Mouse (Mus musculus) mature B cell (primary cell): ENCODE results near the gene Fam3a.
"Not testable (repeated sequence)": the region's sequence is repeated elsewhere in the genome, so short reads cannot be mapped to it uniquely, and the experiment has no call there.

Experiments
- in situ Hi-C: fragments of 300-500 bp; cut with MboI; formaldehyde crosslinking; loops from 2 replicates; pipeline ENCODE4 v1.14.3; 2019

Gene Fam3a

DNA sequence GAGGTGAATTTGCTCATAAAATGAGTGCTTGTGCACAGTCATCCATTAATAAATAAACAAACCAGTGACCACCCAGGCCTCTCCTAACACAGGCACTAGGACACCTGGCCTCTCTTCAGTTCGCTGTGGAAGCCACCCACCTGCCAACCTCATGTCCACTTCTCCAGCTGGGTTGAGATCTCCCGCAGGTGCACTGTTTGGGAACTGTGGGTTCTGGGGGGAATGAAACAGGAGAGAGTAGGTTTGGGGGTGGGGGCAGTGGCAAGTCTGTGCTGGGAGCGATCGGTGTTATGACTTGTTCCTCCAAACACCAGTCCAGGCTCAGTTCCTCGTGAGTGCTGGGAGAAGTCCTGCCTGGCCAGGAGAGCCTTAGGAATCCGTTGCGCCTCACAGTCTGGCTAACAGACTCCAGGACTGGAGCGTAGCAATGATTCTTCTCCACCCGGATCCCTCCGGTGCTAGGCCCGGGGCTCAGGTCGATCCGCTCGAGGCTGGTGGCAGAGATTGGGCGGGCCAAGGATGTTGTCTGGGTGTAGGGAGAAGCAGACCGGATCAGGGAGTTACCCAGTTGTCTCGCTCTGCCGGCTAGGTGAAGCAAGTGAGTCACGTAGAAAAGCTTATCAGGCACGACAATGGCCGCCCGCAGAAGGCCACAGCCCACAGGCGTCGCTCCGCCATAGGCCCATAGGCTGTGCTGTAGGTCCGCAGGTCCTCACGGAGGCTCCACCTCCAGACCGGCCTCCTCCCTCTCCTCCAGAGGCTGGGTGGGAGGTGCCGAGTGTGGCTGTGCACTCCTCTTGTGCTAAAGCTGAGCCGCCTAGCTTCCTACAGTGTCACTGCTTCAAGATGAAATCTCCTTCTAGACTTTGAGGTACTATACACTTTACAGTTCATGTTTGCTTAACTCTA, at the start of gene Fam3a, which contains the start of gene Ikbkg:
Gene Fam3a (minus strand): TSS at position 738 of the 909 bp plus-strand sequence.
Gene Ikbkg (plus strand): TSS at position 756 of the 909 bp plus-strand sequence.
- in situ Hi-C loops = loop anchor here (10.0 kb wide), 1 partner anchor 148 kb away; the partner anchor contains the start of gene Flna

DNA sequence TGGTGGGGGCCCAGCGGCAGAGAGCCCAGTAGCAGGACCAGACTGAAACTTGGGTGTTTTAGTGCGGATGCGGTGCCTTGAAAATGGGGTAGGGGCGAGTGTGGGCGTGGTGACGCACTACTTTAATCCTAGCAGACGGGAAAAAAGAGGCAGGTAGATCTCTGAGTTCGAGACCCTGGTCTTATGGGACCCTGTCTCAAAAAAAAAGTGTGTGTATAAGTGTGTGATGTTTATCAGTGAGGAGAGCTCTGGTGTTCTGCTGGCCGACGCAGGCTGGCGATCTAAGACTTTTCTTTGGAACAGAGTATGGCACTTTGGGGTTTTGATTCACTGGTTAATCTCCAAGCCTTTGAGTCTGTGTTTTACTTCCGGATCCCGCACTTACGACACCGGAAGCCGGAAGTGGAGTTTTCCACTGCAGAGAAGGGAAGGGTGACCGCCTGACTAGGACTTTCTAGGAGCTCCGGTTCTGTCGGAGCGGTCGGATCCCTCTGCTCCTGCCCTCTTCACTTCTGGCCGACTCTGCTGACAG, 36.3 kb upstream of the Fam3a start:
- in situ Hi-C loops = loop anchor here (25.0 kb wide), 1 partner anchor 658 kb away; the partner anchor contains the start of genes Dkc1 and Gab3

DNA sequence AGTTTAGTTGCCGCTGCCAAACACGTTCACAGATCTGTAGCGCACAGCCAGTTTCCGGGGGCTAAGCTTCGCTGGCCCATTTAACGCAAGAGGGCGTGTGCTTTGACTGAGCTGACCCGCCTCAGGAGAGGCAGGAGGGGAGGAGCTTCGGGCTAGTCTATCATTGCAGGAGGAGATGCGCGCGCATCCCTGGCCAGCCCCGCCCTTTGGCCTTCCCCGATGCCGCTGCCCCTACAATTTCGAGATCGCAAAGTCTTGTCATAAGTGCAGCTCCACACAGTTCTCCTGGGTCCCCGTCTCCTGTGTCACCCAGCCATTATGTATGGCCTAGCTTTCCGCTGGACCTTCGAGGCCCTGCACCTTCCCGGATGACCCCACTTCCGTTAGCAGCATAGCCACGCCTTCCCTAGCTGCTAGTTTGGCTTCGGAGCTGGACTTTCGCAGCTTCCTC, 35.8 kb upstream of the Fam3a start, which contains the start of gene G6pdx:
Gene G6pdx (minus strand): TSS at position 369 of the 451 bp plus-strand sequence.
- in situ Hi-C loops = loop anchor here (25.0 kb wide), 1 partner anchor 658 kb away; the partner anchor contains the start of genes Dkc1 and Gab3

GRCm38 (mm10) chrX:74428146-74428825, 35.2 kb upstream of the Fam3a start:
- in situ Hi-C loops = loop anchor here (25.0 kb wide), 1 partner anchor 659 kb away; the partner anchor contains the start of genes Dkc1 and Gab3

GRCm38 (mm10) chrX:74427116-74427515, 34.0 kb upstream of the Fam3a start:
- in situ Hi-C loops = loop anchor here (25.0 kb wide), 1 partner anchor 660 kb away; the partner anchor contains the start of genes Dkc1 and Gab3

DNA sequence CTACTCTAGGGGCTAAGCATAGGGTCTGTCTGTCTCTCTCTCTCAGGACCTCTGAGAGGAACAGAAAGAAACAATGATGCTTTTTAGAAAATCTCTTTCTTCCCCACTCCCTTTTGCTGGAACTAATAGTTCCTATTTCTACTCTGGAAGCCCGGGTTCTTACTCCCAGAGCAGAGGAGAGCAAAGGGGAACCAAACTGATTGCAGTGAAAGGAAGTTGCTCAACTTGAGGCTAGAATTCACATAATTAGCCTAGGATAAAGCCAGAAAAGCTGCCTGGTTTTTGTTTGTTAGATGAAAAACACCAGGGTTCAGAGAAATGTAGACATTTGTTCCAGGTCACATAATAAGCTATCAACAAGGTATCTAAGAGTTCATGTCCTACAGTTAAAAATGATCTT, 33.2 kb upstream of the Fam3a start:
- in situ Hi-C loops = loop anchor here (25.0 kb wide), 1 partner anchor 661 kb away; the partner anchor contains the start of genes Dkc1 and Gab3

DNA sequence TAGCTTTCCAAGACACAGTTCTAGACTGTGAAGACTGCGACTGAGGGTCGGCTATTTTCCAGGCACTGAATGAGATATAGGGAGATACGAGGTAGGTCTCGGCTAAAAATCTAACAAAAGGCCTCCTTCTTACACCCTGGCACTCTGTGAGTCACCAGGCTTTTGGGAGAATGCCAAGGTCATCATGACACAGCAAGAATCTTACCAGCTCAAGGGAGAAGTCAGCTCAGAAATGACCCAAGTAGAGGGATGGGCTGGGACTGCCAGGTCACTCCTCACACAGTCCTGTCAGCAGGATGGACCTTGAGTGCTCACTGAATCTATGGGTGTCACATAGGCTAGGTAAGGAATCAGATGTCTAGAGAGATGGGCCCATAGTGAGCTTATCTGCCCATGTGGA, 32.1 kb upstream of the Fam3a start:
- in situ Hi-C loops = loop anchor here (25.0 kb wide), 1 partner anchor 662 kb away; the partner anchor contains the start of genes Dkc1 and Gab3

DNA sequence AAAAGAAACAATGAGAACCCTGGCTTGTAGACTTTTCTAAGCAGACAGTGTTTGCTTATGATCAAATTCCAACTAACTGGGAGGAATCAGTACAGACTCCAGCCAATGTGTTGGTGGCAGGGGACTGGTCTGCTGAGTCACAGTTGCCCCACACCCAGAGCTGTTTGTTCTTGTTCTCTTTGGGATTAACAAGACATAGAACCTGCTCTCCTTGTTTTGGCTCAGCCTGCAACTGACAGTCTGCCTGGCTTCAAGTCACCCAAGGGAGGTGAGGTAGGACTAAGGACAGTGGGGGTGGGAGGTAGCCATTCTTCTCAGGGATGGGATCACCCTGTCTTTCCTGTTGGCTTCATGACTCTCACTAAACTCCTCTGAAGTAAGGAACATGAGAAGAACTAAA, 31.4 kb upstream of the Fam3a start:
- in situ Hi-C loops = loop anchor here (25.0 kb wide), 1 partner anchor 637 kb away; the partner anchor contains the start of genes Idh3g and Ssr4

GRCm38 (mm10) chrX:74413377-74413776, 20.3 kb upstream of the Fam3a start:
- in situ Hi-C loops = loop anchor here (5.0 to 25.0 kb wide), 2 partner anchors 291 to 626 kb away; partner anchors contain the start of genes Idh3g and Ssr4

GRCm38 (mm10) chrX:74408340-74408739, 15.3 kb upstream of the Fam3a start:
- in situ Hi-C loops = loop anchor here (25.0 kb wide), 1 partner anchor 621 kb away; the partner anchor contains the start of genes Idh3g and Ssr4

DNA sequence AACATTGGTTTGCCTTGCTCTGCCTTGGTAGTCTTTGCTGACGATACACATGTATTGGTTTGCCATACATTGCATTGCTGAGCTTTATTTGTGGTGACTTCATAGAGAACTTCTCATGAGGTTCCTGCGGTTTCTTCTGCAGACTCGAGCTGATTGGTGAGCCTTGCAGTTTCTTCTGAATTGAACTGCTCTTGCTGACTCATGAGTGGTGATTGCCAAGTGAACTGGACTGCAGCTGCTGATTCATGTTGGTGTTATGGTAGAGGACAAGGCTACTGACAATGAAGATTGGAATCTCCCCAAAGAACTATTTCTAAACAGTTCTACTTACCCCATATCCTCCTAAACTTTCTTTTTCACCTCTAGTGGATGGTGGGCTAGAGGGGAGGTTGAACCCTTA, 7.1 kb upstream of the Fam3a start:
- in situ Hi-C loops = loop anchor here (25.0 kb wide), 1 partner anchor 613 kb away; the partner anchor contains the start of genes Idh3g and Ssr4

DNA sequence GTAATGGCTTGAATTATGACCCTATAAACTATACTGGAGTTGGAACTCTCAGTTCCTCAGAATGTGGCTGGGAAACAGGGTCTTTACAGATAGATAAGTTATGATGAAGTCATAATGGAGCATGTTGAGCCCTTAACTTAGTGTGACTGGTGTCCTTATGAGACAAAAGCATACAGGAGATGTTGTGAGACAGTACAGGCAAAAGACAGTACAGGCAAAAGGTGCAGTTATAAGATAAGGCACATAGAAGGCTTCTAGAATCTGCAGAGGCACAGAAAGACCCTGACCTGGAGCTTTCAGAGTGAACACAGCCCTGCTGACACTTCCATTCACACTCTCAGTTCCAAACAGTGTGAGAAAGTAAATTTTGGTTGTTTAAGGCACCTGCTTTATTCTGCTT, 4.9 kb downstream of the Fam3a start:
- in situ Hi-C loops = no loop called here

GRCm38 (mm10) chrX:74384451-74384850, 8.6 kb downstream of the Fam3a start:
- in situ Hi-C loops = no loop called here

DNA sequence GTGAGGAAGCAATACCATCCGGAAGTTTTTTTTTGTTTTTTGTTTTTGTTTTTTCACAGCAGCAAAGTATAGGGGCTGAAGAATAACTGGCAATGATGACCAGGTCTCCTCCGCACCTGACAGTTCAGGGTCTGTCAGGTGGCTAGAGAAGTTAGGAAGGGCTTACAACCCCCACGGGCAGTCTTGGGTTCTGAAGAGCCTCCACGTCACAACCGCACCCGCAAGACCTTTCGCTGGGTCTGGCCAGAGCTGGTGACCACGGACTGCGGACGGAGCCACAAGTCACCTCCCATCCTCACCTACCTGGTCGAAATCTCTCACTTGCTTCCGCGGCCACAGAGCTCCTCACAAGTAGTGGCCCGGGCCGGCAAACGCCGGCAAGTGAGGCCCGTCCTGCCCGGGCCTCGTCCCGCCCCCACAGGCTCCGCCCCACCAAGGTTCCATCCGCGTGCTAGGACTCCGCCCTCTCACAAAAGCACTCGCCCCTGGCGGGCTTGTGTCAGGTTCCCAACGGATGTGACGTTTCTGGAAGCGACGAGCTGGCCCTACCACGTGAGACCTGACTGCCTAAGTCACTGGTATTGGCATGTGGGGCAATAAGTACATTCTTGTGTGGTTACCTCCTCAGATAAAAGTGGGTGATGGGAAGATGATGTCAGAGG, 20.1 kb downstream of the Fam3a start, which contains the start of the genes Ubl4a and Slc10a3:
Gene Ubl4a (minus strand): TSS at position 331 of the 662 bp plus-strand sequence.
Gene Slc10a3 (minus strand): TSS at position 462 of the 662 bp plus-strand sequence.
- in situ Hi-C loops = no loop called here

- in situ Hi-C loops = no loop called here
Measured at GRCm38 (mm10) chrX:74368209-74368909, 24.7 kb downstream of the Fam3a start.

- in situ Hi-C loops = no loop called here
Measured at GRCm38 (mm10) chrX:74367512-74367911, 25.6 kb downstream of the Fam3a start.

DNA sequence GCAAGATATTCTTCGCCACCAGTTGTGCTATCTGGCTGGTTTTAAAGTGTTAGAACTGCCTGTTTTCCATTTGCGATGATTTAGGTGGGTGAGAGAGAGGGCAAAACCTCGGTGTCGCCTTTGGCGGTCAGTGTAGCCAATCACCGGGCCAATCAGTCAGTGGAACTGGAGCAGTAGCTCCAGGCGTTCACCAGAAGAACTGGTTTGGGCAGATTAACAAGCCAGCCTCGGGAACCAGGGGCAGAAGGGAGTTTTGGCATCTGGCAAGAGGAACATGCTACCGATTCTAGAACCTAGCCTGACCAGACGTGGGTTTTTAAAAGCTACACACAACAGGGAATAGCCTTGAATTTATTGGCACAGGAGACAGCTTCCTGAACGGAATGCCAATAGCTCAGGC, 33.9 kb downstream of the Fam3a start:
- in situ Hi-C loops = no loop called here

DNA sequence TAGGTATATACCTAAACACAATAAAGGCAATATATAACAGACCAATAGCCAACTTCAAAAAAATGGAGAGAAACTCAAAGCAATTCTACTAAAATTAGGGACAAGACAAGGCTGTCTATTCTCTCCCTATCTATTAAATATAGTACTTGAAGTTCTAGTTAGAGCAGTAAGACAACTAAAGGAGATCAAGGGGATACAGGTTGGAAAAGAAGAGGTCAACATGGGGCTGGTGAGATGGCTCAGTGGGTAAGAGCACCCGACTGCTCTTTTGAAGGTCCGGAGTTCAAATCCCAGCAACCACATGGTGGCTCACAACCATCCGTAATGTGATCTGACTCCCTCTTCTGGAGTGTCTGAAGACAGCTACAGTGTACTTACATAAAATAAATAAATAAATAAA, 36.0 kb downstream of the Fam3a start:
- in situ Hi-C loops = not testable (repeated sequence)

GRCm38 (mm10) chrX:74353467-74353770, 39.7 kb downstream of the Fam3a start, which contains the start of gene Lage3:
Lage3 (minus strand) TSS chrX:74353618.
- in situ Hi-C loops = no loop called here
